Mouse (Mus musculus): ENCODE results near the gene Syt15. TPM values are rescaled to one million over a fixed set of nuclear protein-coding genes. Genes with fewer than 3 reads are reported as not detected.

Syt15 gene
- polyA plus RNA-seq, 1 experiment, result 0.31 TPM

DNA sequence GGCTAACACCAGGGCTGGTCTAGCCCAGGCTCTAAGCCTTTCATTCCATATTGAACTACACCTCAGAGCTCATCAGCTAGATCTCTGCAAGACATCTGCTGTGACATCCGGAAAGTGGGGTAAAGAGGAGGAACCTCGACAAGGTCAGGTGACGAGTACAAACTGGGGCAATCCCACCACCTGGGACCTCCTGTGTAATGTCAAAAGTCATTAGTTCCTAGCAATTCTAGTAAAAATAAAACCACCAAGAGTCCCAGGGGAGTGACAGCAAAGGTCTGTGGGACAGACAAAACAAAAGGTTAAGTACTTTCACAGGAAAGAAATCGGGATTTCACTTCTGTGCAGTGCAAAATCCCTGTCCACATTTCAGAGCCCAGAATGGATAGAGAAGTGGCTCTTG, 25.5 kb upstream of the Syt15 start:
- no peak for TF ChIP-seq POLR2A (IDR thresholded peaks at IDR 0.05; ENCODE audit: insufficient read depth, low read length)
- no peak for TF ChIP-seq EP300 (IDR thresholded peaks at IDR 0.05; ENCODE audit: insufficient read depth, low read depth, low read length)
- TF ChIP-seq CTCF (IDR thresholded peaks at IDR 0.05; ENCODE audit: low read depth, low read length), result no peak
- Histone ChIP-seq H3K9ac (ENCODE audit: low read depth, poor library complexity, severe bottlenecking) (no peak overlapping the region), H3K4me3 (ENCODE audit: low read depth, low read length) (no peak overlapping the region)

DNA sequence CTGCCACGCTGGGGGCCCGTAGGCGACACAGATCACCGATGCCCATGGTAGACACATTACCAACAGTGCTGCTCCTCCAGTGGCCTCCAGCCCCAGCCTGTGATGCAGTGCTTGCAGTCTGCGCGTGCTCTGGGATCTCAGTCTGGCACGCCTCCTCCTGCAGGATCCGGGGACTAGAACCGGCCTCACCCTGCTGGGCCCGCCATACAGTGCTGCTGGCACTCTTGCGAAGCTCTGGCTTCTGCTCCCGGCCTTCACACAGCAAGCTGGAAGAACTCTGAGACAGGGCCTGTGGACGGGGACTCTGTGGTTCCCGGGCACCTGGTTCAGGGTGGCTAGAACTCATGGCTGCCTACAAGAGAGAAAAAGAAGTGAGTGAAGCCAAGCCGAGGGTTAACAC, 23.9 kb upstream of the Syt15 start:
- TF ChIP-seq POLR2A (IDR thresholded peaks at IDR 0.05; ENCODE audit: insufficient read depth, low read length) (no peak), EP300 (IDR thresholded peaks at IDR 0.05; ENCODE audit: insufficient read depth, low read depth, low read length) (no peak), CTCF (IDR thresholded peaks at IDR 0.05; ENCODE audit: low read depth, low read length) (no peak)
- Histone ChIP-seq H3K9me3 (replicated peaks; ENCODE audit: control insufficient read depth, insufficient read depth, low read length, poor library complexity, severe bottlenecking) (no peaks in the 10 kb centered on the region), H3K4me3 (ENCODE audit: low read depth, low read length) (no peak overlapping the region), H3K27me3 (ENCODE audit: control insufficient read depth, insufficient read depth, low read length, poor library complexity, severe bottlenecking) (no peaks in the 10 kb centered on the region), H3K36me3 (ENCODE audit: control insufficient read depth, insufficient read depth, low read length, poor library complexity, severe bottlenecking) (no peaks in the 10 kb centered on the region), H3K27ac (ENCODE audit: insufficient read depth, low read length) (no peak overlapping the region), H3K9ac (ENCODE audit: low read depth, poor library complexity, severe bottlenecking) (no peak overlapping the region), H3K4me1 (ENCODE audit: control insufficient read depth, insufficient read depth, low read length) (peaks cover 3% of the 10 kb centered on the region)

More for the DNA sequence above, 25.5 kb upstream of the Syt15 start:
- Histone ChIP-seq H3K27ac (ENCODE audit: insufficient read depth, low read length) (no peak overlapping the region), H3K4me1 (ENCODE audit: control insufficient read depth, insufficient read depth, low read length) (peaks cover 4% of the 10 kb centered on the region), H3K36me3 (ENCODE audit: control insufficient read depth, insufficient read depth, low read length, poor library complexity, severe bottlenecking) (no peaks in the 10 kb centered on the region), H3K27me3 (ENCODE audit: control insufficient read depth, insufficient read depth, low read length, poor library complexity, severe bottlenecking) (no peaks in the 10 kb centered on the region), H3K9me3 (replicated peaks; ENCODE audit: control insufficient read depth, insufficient read depth, low read length, poor library complexity, severe bottlenecking) (no peaks in the 10 kb centered on the region)

DNA sequence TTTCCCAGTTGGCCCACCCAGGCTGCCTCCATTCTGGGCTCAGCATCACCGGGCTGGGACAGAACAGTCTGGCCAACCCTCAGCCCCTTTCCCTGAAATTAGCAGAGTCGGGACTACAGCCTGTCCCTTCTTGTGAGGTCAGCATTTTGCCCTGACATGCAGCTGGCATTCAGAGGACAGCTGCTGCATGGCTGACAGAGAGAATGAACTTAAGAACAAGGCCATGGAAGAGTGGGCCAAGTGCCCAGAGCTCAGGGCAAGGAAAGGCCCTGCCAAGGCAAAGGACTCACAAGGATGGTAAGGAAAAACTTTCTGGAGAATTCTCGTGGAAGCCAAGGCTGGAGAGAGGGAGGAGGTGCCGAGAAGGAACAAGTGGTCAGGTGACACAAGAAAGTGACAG, 22.7 kb upstream of the Syt15 start:
- Histone ChIP-seq H3K36me3 (ENCODE audit: control insufficient read depth, insufficient read depth, low read length, poor library complexity, severe bottlenecking) (no peaks in the 10 kb centered on the region), H3K27ac (ENCODE audit: insufficient read depth, low read length) (no peak overlapping the region), H3K4me1 (ENCODE audit: control insufficient read depth, insufficient read depth, low read length) (no peaks in the 10 kb centered on the region), H3K27me3 (ENCODE audit: control insufficient read depth, insufficient read depth, low read length, poor library complexity, severe bottlenecking) (no peaks in the 10 kb centered on the region), H3K9me3 (replicated peaks; ENCODE audit: control insufficient read depth, insufficient read depth, low read length, poor library complexity, severe bottlenecking) (no peaks in the 10 kb centered on the region), H3K9ac (ENCODE audit: low read depth, poor library complexity, severe bottlenecking) (no peak overlapping the region), H3K4me3 (ENCODE audit: low read depth, low read length) (no peak overlapping the region)
- TF ChIP-seq EP300 (IDR thresholded peaks at IDR 0.05; ENCODE audit: insufficient read depth, low read depth, low read length), result no peak
- TF ChIP-seq CTCF (IDR thresholded peaks at IDR 0.05; ENCODE audit: low read depth, low read length), result no peak
- TF ChIP-seq POLR2A (IDR thresholded peaks at IDR 0.05; ENCODE audit: insufficient read depth, low read length), result no peak

DNA sequence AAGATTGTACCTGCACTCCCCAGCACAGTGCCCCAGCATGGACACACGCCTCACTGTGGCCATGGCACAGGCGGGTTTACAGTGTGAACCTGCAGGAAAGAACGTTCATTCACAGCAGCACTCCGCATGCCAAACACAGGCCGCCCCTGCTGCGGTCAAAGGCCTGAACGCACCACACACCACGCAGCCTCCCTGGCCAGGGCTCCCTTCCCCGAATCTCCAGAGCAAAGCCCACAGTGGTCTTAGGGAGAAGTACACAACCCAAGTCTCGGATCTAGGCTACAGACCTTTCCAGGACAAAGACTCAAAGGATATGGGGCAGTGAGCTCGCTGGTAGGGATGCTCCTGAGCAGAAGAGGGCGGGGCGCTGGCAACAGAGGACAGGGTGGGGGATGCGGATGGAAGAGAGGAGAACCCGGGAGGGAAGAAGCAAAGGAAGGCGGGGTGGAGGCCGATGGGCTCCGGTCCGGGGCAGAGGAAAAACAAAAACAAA, 18.6 kb upstream of the Syt15 start:
- H3K9ac ChIP-seq (ENCODE audit: low read depth, poor library complexity, severe bottlenecking), result peak overlapping the region; percentile 20; the same call in 1 of the 2 replicates
- no peaks in the 10 kb centered on the region for H3K9me3 ChIP-seq (replicated peaks; ENCODE audit: control insufficient read depth, insufficient read depth, low read length, poor library complexity, severe bottlenecking)
- H3K4me1 ChIP-seq (ENCODE audit: control insufficient read depth, insufficient read depth, low read length), result no peaks in the 10 kb centered on the region
- no peak for TF ChIP-seq POLR2A (IDR thresholded peaks at IDR 0.05; ENCODE audit: insufficient read depth, low read length)
- TF ChIP-seq CTCF (IDR thresholded peaks at IDR 0.05; ENCODE audit: low read depth, low read length), result no peak
- no peak for TF ChIP-seq EP300 (IDR thresholded peaks at IDR 0.05; ENCODE audit: insufficient read depth, low read depth, low read length)
- H3K27me3 ChIP-seq (ENCODE audit: control insufficient read depth, insufficient read depth, low read length, poor library complexity, severe bottlenecking), result no peaks in the 10 kb centered on the region
- H3K36me3 ChIP-seq (ENCODE audit: control insufficient read depth, insufficient read depth, low read length, poor library complexity, severe bottlenecking), result no peaks in the 10 kb centered on the region
- H3K27ac ChIP-seq (ENCODE audit: insufficient read depth, low read length), result no peak overlapping the region
- H3K4me3 ChIP-seq (ENCODE audit: low read depth, low read length), result peak overlapping the region; percentile 57

DNA sequence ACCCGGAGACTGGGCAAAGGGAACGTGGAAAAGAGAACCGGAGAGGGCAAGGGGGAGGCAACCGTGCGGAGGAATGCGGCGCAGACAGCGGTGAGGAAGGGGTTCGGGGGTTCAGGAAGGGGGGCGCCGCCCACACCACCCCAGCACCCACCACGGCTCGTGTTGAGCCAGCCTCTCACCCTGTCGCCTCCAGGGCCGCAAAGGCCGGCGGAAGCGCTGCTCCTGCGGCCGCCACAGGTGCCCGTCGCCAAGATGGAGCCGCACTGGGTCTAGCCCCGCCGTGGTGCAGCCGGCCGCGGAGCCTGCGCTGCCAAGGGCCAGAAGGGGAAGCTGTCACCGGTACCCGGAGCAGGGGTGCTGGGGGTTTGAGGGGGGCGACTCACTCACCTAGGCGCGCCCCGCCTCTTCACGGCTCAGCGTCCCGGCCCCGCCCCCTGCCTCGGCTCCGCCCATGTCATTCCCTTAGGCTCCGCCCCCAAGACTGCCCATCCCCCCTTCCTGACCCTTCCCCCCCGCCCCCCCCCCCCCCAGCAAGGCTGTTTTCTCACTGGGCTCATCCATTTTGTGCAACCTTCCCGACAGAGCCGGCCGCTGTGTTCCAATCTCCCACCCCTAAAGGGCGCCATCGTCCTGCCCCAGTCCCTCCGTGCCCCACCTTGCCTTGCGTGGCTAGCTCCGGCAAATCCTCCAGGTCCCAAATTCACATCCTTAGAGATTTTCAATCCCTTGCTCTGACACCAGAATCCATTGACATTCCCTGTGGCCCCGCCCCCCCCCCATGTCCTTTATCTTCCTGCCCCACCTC, 18.0 kb upstream of the Syt15 start, which contains the start of gene Gprin2:
Gene Gprin2 (minus strand): TSS at position 423 of the 805 bp plus-strand sequence.
- H3K9me3 ChIP-seq (replicated peaks; ENCODE audit: control insufficient read depth, insufficient read depth, low read length, poor library complexity, severe bottlenecking), result no peaks in the 10 kb centered on the region
- no peak for TF ChIP-seq POLR2A (IDR thresholded peaks at IDR 0.05; ENCODE audit: insufficient read depth, low read length)
- TF ChIP-seq EP300 (IDR thresholded peaks at IDR 0.05; ENCODE audit: insufficient read depth, low read depth, low read length), result no peak
- TF ChIP-seq CTCF (IDR thresholded peaks at IDR 0.05; ENCODE audit: low read depth, low read length), result no peak
- no peaks in the 10 kb centered on the region for H3K4me1 ChIP-seq (ENCODE audit: control insufficient read depth, insufficient read depth, low read length)
- H3K27me3 ChIP-seq (ENCODE audit: control insufficient read depth, insufficient read depth, low read length, poor library complexity, severe bottlenecking), result no peaks in the 10 kb centered on the region
- H3K4me3 ChIP-seq (ENCODE audit: low read depth, low read length), result peak within 1 kb of the TSS; percentile 57
- H3K9ac ChIP-seq (ENCODE audit: low read depth, poor library complexity, severe bottlenecking), result peak within 1 kb of the TSS; percentile 20; the same call in 1 of the 2 replicates
- no peaks in the 10 kb centered on the region for H3K36me3 ChIP-seq (ENCODE audit: control insufficient read depth, insufficient read depth, low read length, poor library complexity, severe bottlenecking)
- H3K27ac ChIP-seq (ENCODE audit: insufficient read depth, low read length), result no peak within 1 kb of the TSS

DNA sequence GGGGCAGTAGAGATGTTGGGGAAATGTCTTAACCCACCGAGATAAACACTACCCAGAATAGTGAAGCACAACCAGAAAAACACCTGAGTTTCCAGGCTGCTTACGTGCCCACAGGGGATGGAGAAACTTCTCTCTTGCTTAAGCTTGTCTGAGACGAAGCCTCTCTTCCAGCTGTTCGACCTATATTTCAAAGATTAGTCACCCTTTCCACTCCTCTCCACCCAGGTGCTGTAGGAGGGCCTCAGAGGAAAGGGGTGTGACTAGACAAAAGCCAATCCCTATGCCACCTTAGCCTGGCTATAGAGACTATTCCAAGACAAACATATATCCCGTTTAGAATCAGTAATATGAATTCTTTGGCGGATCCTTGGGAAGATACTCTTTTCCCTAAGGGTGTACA, 11.4 kb upstream of the Syt15 start:
- Histone ChIP-seq H3K27me3 (ENCODE audit: control insufficient read depth, insufficient read depth, low read length, poor library complexity, severe bottlenecking) (no peaks in the 10 kb centered on the region), H3K36me3 (ENCODE audit: control insufficient read depth, insufficient read depth, low read length, poor library complexity, severe bottlenecking) (no peaks in the 10 kb centered on the region), H3K27ac (ENCODE audit: insufficient read depth, low read length) (no peak overlapping the region), H3K4me3 (ENCODE audit: low read depth, low read length) (no peak overlapping the region), H3K9me3 (replicated peaks; ENCODE audit: control insufficient read depth, insufficient read depth, low read length, poor library complexity, severe bottlenecking) (no peaks in the 10 kb centered on the region), H3K4me1 (ENCODE audit: control insufficient read depth, insufficient read depth, low read length) (no peaks in the 10 kb centered on the region), H3K9ac (ENCODE audit: low read depth, poor library complexity, severe bottlenecking) (no peak overlapping the region)
- no peak for TF ChIP-seq POLR2A (IDR thresholded peaks at IDR 0.05; ENCODE audit: insufficient read depth, low read length)
- TF ChIP-seq EP300 (IDR thresholded peaks at IDR 0.05; ENCODE audit: insufficient read depth, low read depth, low read length), result no peak
